Mouse (Mus musculus) cerebellum, postnatal 10 days (tissue): Measurements from ENCODE around the gene Olfr1425.
"Not testable (repeated sequence)": the region's sequence is repeated elsewhere in the genome, so short reads cannot be mapped to it uniquely, and the experiment has no call there.

Experiments
- DNase-seq, 2 experiments: peaks; one replicate each; pipeline ENCODE4 v3.0.0; 2021; ENCODE audit warnings: mixed read lengths in 2 of 2

Gene Olfr1425

GRCm38 (mm10) chr19:12077631-12078030 is at the start of gene Olfr1425:
Gene Olfr1425 (minus strand): TSS chr19:12077731.
- DNase-seq, result not testable (repeated sequence)

GRCm38 (mm10) chr19:12123103-12123502 is 45.6 kb upstream of the Olfr1425 start, which contains the start of gene Olfr76:
Gene Olfr76 (minus strand): TSS chr19:12123203.
- no peak for DNase-seq

- no peak for DNase-seq
Observed at GRCm38 (mm10) chr19:12116464-12116863, 38.9 kb upstream of the Olfr1425 start.

GRCm38 (mm10) chr19:12115797-12116196 is 38.3 kb upstream of the Olfr1425 start, which contains the start of gene Olfr1428:
Gene Olfr1428 (minus strand): TSS chr19:12115897.
- DNase-seq, result no peak

- DNase-seq, result no peak
Observed at GRCm38 (mm10) chr19:12113807-12114206, 36.3 kb upstream of the Olfr1425 start.

- DNase-seq, result no peak
Observed at GRCm38 (mm10) chr19:12104541-12104940, 27.0 kb upstream of the Olfr1425 start.

GRCm38 (mm10) chr19:12103234-12103633 is 25.7 kb upstream of the Olfr1425 start, which contains the start of gene Olfr1427:
Gene Olfr1427 (minus strand): TSS chr19:12103334.
- no peak for DNase-seq

- DNase-seq, result no peak
Observed at GRCm38 (mm10) chr19:12091913-12092312, 14.4 kb upstream of the Olfr1425 start, which contains the start of gene Olfr1426. Gene Olfr1426 (minus strand): TSS chr19:12092013.

- DNase-seq, result not testable (repeated sequence)
Observed at GRCm38 (mm10) chr19:12069546-12069945, 8.0 kb downstream of the Olfr1425 start.

GRCm38 (mm10) chr19:12067806-12068205 is 9.7 kb downstream of the Olfr1425 start:
- not testable (repeated sequence) for DNase-seq

GRCm38 (mm10) chr19:12062582-12062981 is 14.9 kb downstream of the Olfr1425 start, which contains the start of gene Olfr1424:
Gene Olfr1424 (minus strand): TSS chr19:12062682.
- not testable (repeated sequence) for DNase-seq

GRCm38 (mm10) chr19:12043163-12043562 is 34.4 kb downstream of the Olfr1425 start:
- no peak for DNase-seq

GRCm38 (mm10) chr19:12041217-12041616 is 36.3 kb downstream of the Olfr1425 start, which contains the start of gene Olfr1423:
Gene Olfr1423 (minus strand): TSS chr19:12041317.
- no peak for DNase-seq

- no peak for DNase-seq
Observed at GRCm38 (mm10) chr19:12037727-12038126, 39.8 kb downstream of the Olfr1425 start.

GRCm38 (mm10) chr19:12026606-12027005 is 50.9 kb downstream of the Olfr1425 start:
- no peak for DNase-seq

GRCm38 (mm10) chr19:12025333-12025732 is 52.2 kb downstream of the Olfr1425 start:
- DNase-seq, result no peak

GRCm38 (mm10) chr19:12024149-12024548 is 53.4 kb downstream of the Olfr1425 start:
- no peak for DNase-seq
